Mouse (Mus musculus): ENCODE measurements around the gene Gm8267. TPM values are rescaled to one million over a fixed set of nuclear protein-coding genes. Genes with fewer than 3 reads are reported as not detected.

Gene Gm8267
- polyA plus RNA-seq (2012; rRNA removed) = not detected in 2 replicates

DNA sequence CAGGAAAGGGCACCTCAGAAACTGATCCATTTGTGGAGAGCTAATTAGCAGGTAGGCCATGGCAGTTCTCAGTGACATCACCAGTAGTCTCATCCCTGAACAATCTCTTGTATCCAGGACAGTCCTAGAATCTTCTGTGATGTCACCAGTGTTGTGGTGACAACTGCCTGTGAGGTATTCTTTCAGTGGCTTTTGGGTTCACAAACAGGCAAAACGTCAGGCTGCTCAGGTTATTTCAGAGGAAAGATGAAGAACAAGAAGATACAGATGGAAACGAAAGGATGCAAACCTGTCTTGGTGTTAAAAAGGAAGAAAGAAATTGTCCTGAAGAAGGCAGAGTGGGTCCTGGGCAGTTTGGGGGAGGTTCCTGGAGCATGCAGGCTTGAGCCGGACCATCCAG lies at the start of gene Gm8267:
TSS of gene Gm8267 (minus strand) at position 101 of the 400 bp plus-strand sequence.

DNA sequence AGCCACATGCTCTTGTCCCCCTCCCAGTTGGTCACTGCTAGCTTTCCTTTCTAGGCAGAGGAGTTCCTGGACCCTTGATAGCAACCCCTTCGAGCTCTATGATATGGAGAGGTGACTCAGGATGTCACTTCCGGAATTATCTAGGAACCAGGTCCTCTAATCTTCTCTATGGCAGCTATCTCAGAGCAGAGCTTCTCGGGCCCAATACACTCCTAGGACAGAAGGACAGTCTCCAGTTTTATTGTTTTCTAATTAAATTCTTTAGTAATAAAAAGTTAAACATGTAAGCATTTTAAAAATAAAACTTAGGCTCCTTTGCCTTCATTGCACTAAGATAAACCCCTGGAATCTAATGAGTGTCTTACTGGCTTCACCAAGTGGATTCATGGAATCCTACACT lies 43.8 kb downstream of the Gm8267 start, which contains the start of gene Gm8257:
TSS of gene Gm8257 (minus strand) at position 101 of the 400 bp plus-strand sequence.

Other genes with a start within 250 kb of the Gm8267 start
- not detected in 2 replicates for gene Gm17093, start 232.1 kb downstream of the Gm8267 start, polyA plus RNA-seq (2012; rRNA removed)
- gene Gm8247, start 167.2 kb downstream of the Gm8267 start, polyA plus RNA-seq (2012; rRNA removed) = 0.10 TPM in 1 of 2 replicates, not detected in the other
- not detected in 2 replicates for gene Gm5624, start 122.4 kb downstream of the Gm8267 start, polyA plus RNA-seq (2012; rRNA removed)
- gene Gm8257, start 43.9 kb downstream of the Gm8267 start, polyA plus RNA-seq (2012; rRNA removed) = not detected in 2 replicates
- gene Ptgdr, start 109.0 kb upstream of the Gm8267 start, polyA plus RNA-seq (2012; rRNA removed) = 0.25 and 0.38 TPM in 2 replicates
- 0.28 and 0.48 TPM in 2 replicates for gene Ptger2, start 237.9 kb upstream of the Gm8267 start, polyA plus RNA-seq (2012; rRNA removed)

Data from central nervous system, embryonic 14 days (tissue).